Mouse (Mus musculus) NIH3T3 (cell line): ENCODE data around the gene Fam186a.

Experiments used
- DNase-seq: peaks from one replicate; pipeline ENCODE4 v3.0.0-alpha.2; 2012; ENCODE audit warnings: low read depth

Gene Fam186a

GRCm38 (mm10) chr15:99872543-99872942 lies 94.3 kb downstream of the Fam186a start:
- no peak for DNase-seq
